In genomic region chr11:69015644-69016441, GRCm38 (mm10) we compare ENCODE assay signal across 8 mouse cellular contexts. TPM values are rescaled to one million over a fixed set of nuclear protein-coding genes. Genes with fewer than 3 reads are reported as not detected.
DNase-seq lines count a peak whose midpoint lies in the region; ATAC-seq lines count a peak whose summit lies in the region.

Gene Ctc1, plus strand, starts transcription at chr11:69015911.

- peaks cover 28% of the 10 kb centered on the region for H3K4me1 ChIP-seq in hindbrain, embryonic 10.5 days (replicated peaks)

- peaks cover 4% of the 10 kb centered on the region for H3K36me3 ChIP-seq in hindbrain, embryonic 10.5 days

- 6% methylated on average over 38 of the region's 38 CpGs for whole genome bisulfite sequencing in hindbrain, embryonic 10.5 days

- DNase-seq in MEL-GATA-1-ER (ENCODE audit: extremely low read depth, low read depth), result peak; percentile 94
- peak; percentile 85 for DNase-seq in cerebellum, adult 8-10 months
- DNase-seq in hindbrain, embryonic 10.5 days (ENCODE audit: low spot score), result peak; percentile 94
- peak; percentile 88 to 89 for DNase-seq in layer of hippocampus, postnatal 10 days (ENCODE audit: low spot score in 2 of 2)
- peak; percentile 95 for DNase-seq in lung, postnatal 10 days
- DNase-seq in ovary, postnatal 36 days (ENCODE audit: low spot score), result peak; percentile 85
- DNase-seq in thymus, postnatal 25 days, result peak; percentile 88

- H3K9me3 ChIP-seq in hindbrain, embryonic 10.5 days, result no peaks in the 10 kb centered on the region

- peak; percentile 90 for ATAC-seq in frontal cortex, adult (ENCODE audit: low TSS enrichment)

- H3K27ac ChIP-seq in hindbrain, embryonic 10.5 days, result peak within 1 kb of the TSS; percentile 98

- H3K27me3 ChIP-seq in hindbrain, embryonic 10.5 days (ENCODE audit: insufficient read depth, poor library complexity, severe bottlenecking), result no peaks in the 10 kb centered on the region

- peak within 1 kb of the TSS; percentile 76 for H3K4me3 ChIP-seq in hindbrain, embryonic 10.5 days

RNA-seq across cellular contexts. Expression of gene Ctc1, which starts in this region (rescaled TPM):
- polyA plus RNA-seq in hindbrain, embryonic 10.5 days (2016; fragmentation: Nextera tagmentation; extraction: Ambion mirVana), result 89.8 and 90.9 TPM in 2 replicates
- total RNA-seq in layer of hippocampus, postnatal 10 days (2021), result 10 to 100 TPM; 41.1 to 50.7 TPM

Comparison
In these comparisons a context has a peak if more than half of its experiments do, and no peak if none do; other contexts are left out.
1. Peak in every context shown above with its lines: DNase-seq, ATAC-seq, H3K4me3 ChIP-seq and H3K27ac ChIP-seq.